Mouse (Mus musculus) activated CD4-positive, CD25-positive, alpha-beta regulatory T cell, adult 9 weeks (primary cell): ENCODE results near the gene Gm17190. TPM values are rescaled to one million over a fixed set of nuclear protein-coding genes. Genes with fewer than 3 reads are reported as not detected.

ENCODE experiments used
- polyA plus RNA-seq: library from polyadenylated mRNA; unstranded; fragments of 100-300 nt; shearing (Covaris generic); gene quantifications from one replicate; pipeline ENCODE4 v1.2.1, GENCODE M21; 2017

The Gm17190 gene
- not detected for polyA plus RNA-seq

GRCm38 (mm10) chr13:96081754-96082153 lies at the start of gene Gm17190:
Gm17190 (plus strand) TSS chr13:96082054.

GRCm38 (mm10) chr13:96081276-96081675 lies 578 bp upstream of the Gm17190 start, which contains the start of gene Gm20075:
Gm20075 (minus strand) TSS chr13:96081376.

GRCm38 (mm10) chr13:96132401-96132816 lies 50.6 kb downstream of the Gm17190 start, which contains the start of gene Sv2c:
Sv2c (minus strand) TSS chr13:96132577.

Other genes with a start within 250 kb of the Gm17190 start
- 14.3 TPM for gene Iqgap2, start 190.1 kb upstream of the Gm17190 start, polyA plus RNA-seq
- 22.8 TPM for gene Gm20075, start 678 bp upstream of the Gm17190 start, polyA plus RNA-seq
- 2.0 TPM for gene Sv2c, start 50.5 kb downstream of the Gm17190 start, polyA plus RNA-seq